In genomic region chr16:30934967-30935690, GRCm38 (mm10) we compare ENCODE assay signal across 10 mouse cellular contexts.
DNase-seq lines count a peak whose midpoint lies in the region; ATAC-seq and TF ChIP-seq lines count a peak whose summit lies in the region.
"Had no signal": no experiment of that assay in that cellular context is flagged by ENCODE, and none has a peak within 500 bp of the region (broad histone marks: within the 10 kb centered on the region; RNA-seq: fewer than 3 reads in every experiment).

No protein-coding gene starts in this region.

- TF ChIP-seq CTCF in kidney, postnatal 0 days (IDR thresholded peaks at IDR 0.05; ENCODE audit: low read depth) = no peak

- no peak for ATAC-seq in kidney, postnatal 0 days (replicated peaks; ENCODE audit: low FRiP score, low read depth)
- ATAC-seq in common myeloid progenitor, adult 5-6 weeks (replicated peaks; ENCODE audit: low read depth, poor library complexity, severe bottlenecking) = peak; percentile 10; the same call in 1 of the 2 replicates
- ATAC-seq in limb, embryonic 13.5 days (ENCODE audit: low FRiP score, low read depth) = peak; percentile 40; the same call in 1 of the 2 replicates

- H3K4me2 ChIP-seq in kidney, postnatal 0 days (ENCODE audit: low read length) = 0 out of 2 replicates have a peak overlapping the region, but pooled peaks have one; percentile 6
- peak overlapping the region; percentile 48 for H3K4me2 ChIP-seq in limb, embryonic 13.5 days (replicated peaks)
- H3K4me2 ChIP-seq: heart, embryonic 15.5 days; midbrain, embryonic 12.5 days had no signal

- H3K27me3 ChIP-seq in kidney, postnatal 0 days (ENCODE audit: insufficient read depth, low read length) = no peaks in the 10 kb centered on the region
- peaks cover 7% of the 10 kb centered on the region; the same call in 1 of the 2 replicates for H3K27me3 ChIP-seq in limb, embryonic 13.5 days
- H3K27me3 ChIP-seq: heart, embryonic 15.5 days; midbrain, embryonic 12.5 days had no signal

- intact Hi-C loops in left cerebral cortex, postnatal 4 days (cut with DNase I) = no loop called here

- WGBS in kidney, postnatal 0 days = 11% methylated on average over 15 of the region's 15 CpGs
- 13% methylated on average over 15 of the region's 15 CpGs for WGBS in limb, embryonic 13.5 days

- H3K9me3 ChIP-seq in kidney, postnatal 0 days (replicated peaks; ENCODE audit: low read length) = no peaks in the 10 kb centered on the region
- H3K9me3 ChIP-seq in limb, embryonic 13.5 days = peaks cover 6% of the 10 kb centered on the region; the same call in 1 of the 2 replicates
- H3K9me3 ChIP-seq: heart, embryonic 15.5 days; midbrain, embryonic 12.5 days had no signal

- H3K27ac ChIP-seq in kidney, postnatal 0 days = peak overlapping the region; percentile 21; the same call in 1 of the 2 replicates
- H3K27ac ChIP-seq in limb, embryonic 13.5 days = no peak overlapping the region; the same call in 1 of the 2 replicates
- H3K27ac ChIP-seq: heart, embryonic 15.5 days; midbrain, embryonic 12.5 days had no signal

- H3K9ac ChIP-seq in kidney, postnatal 0 days (ENCODE audit: low read depth, low read length) = 0 out of 2 replicates have a peak overlapping the region, but pooled peaks have one; percentile 0
- no peak overlapping the region for H3K9ac ChIP-seq in limb, embryonic 13.5 days
- H3K9ac ChIP-seq: heart, embryonic 15.5 days; midbrain, embryonic 12.5 days had no signal

- H3K4me3 ChIP-seq in kidney, postnatal 0 days (replicated peaks; ENCODE audit: low read depth, low read length) = no peak overlapping the region
- H3K4me3 ChIP-seq in limb, embryonic 13.5 days = no peak overlapping the region
- H3K4me3 ChIP-seq: heart, embryonic 15.5 days; midbrain, embryonic 12.5 days had no signal

- DNase-seq in adrenal gland, postnatal 10 days = peak; percentile 19
- DNase-seq in adrenal gland, postnatal 36 days = no peak
- peak; percentile 83 for DNase-seq in kidney, postnatal 0 days (ENCODE audit: low spot score)
- no peak for DNase-seq in kidney, adult 11 months
- no peak for DNase-seq in left cerebral cortex, postnatal 4 days
- no peak for DNase-seq in cerebellum, postnatal 10 days

- H3K4me1 ChIP-seq in kidney, postnatal 0 days (replicated peaks; ENCODE audit: insufficient read depth, low read length) = peaks cover 12% of the 10 kb centered on the region
- peaks cover 18% of the 10 kb centered on the region for H3K4me1 ChIP-seq in limb, embryonic 13.5 days

- H3K36me3 ChIP-seq in kidney, postnatal 0 days (ENCODE audit: insufficient read depth, low read length) = no peaks in the 10 kb centered on the region
- H3K36me3 ChIP-seq in limb, embryonic 13.5 days = no peaks in the 10 kb centered on the region
- H3K36me3 ChIP-seq: heart, embryonic 15.5 days; midbrain, embryonic 12.5 days had no signal

Comparison
In these comparisons a context has a peak if more than half of its experiments do, and no peak if none do; other contexts are left out.
1. DNase-seq: peak in adrenal gland, postnatal 10 days (single experiment) and kidney, postnatal 0 days (single experiment); none in adrenal gland, postnatal 36 days (0 of 2), kidney, adult 11 months (single experiment), left cerebral cortex, postnatal 4 days (single experiment) and cerebellum, postnatal 10 days (0 of 2).